Mouse (Mus musculus) heart, adult 2 months (tissue): ENCODE data around the gene Magi2.

Source experiments
- CTCF ChIP-seq: fragments of 200-600 bp; IDR thresholded peaks from 2 replicates; pipeline ENCODE4 v1.8.1; 2022; ENCODE audit warnings: antibody characterized with exemption, mild to moderate bottlenecking, moderate library complexity
- EP300 ChIP-seq: fragments of 200-500 bp; IDR thresholded peaks from 2 replicates; pipeline ENCODE4 v1.6.1; 2011; ENCODE audit warnings: low read depth, low read length, control low read depth; ENCODE audit not compliant: insufficient read depth

- TF ChIP-seq CTCF (no peak), EP300 (no peak)
These were observed 338.8 kb downstream of the Magi2 start for GRCm38 (mm10) chr5:19565636-19566035.
